Mouse (Mus musculus): ENCODE measurements around the gene Itch. TPM values are rescaled to one million over a fixed set of nuclear protein-coding genes. Genes with fewer than 3 reads are reported as not detected.

Gene Itch
- polyA plus RNA-seq (2012; rRNA removed), result 20.5 and 26.6 TPM in 2 replicates

DNA sequence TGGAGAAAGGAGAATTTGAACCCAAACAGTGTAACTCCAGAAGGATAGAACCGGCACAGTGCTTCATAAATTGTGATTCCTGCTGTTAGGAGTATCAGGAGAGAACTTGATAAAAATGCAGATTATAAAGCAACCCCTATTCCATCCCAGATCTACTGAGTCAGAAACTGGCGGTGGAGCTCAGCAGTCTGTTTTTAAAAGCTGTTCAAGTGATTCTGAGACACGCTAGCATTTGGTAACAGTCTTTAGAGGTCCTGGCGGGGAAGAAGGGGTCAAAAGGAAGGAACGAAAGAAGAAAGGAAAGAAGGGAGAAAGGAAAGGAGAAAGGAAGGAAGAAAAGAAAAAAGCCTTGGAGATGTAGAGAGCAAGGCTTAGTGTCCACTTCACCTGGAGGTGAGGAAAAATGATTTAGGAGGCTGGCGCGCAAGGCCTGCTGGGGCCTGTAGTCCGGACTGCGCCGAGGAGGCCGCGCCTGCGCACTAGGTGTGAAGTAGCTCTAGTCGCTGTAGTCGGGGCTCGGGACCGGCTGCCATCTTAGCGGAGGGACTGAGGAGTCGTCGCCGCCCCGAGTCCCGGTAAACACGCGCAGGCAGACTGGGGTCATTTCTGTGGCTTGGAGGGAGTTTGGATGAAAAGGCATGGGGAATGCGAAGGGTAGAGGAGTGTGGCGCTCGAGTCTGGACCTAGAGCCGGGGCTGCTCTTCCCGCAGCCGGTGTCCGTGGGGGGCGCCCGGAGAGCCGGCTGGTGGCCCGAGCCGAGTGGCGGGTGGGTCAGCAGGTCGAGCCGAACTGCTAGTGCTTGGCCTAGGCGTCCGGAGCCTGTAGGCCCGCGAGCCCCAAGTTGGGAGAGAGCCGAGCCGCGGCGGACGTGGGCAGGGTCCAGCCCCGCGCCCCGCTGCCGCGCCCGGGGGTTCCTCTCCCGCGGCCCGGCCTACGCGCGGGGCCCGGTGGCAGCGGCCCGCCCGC, at the start of gene Itch:
Itch (plus strand) TSS at position 499 of the 966 bp plus-strand sequence.
- peak; percentile 98 for DNase-seq (ENCODE audit: low read depth)
- peak; percentile 77; the same call in 1 of the 2 replicates for TF ChIP-seq POLR2A (IDR thresholded peaks at IDR 0.05; ENCODE audit: borderline replicate concordance, extremely low read depth, insufficient read depth, insufficient read length, poor library complexity, severe bottlenecking)
- TF ChIP-seq CTCF (IDR thresholded peaks at IDR 0.05; ENCODE audit: borderline replicate concordance, extremely low read depth, insufficient read depth, insufficient read length), result no peak

DNA sequence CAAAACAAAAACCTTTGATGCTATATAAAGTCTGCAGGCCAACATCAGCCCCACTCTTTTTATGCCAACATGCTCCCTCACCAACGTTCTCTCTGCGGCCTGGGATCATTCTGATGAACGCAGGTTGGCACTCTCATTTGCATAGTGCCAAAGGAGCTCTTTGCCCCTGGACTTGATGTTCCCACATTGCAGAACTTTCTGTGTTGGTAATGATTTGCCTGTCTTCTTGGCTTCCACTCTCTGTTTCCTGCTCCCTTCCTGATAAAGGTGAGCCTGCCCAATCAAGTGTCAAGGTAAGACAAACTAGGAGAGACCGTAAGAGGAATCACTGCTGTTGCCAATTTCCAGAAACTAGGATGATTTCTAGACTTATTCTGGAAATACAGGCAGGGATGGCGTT, 48.8 kb upstream of the Itch start:
- DNase-seq (ENCODE audit: low read depth), result no peak
- TF ChIP-seq CTCF (IDR thresholded peaks at IDR 0.05; ENCODE audit: borderline replicate concordance, extremely low read depth, insufficient read depth, insufficient read length), result no peak
- TF ChIP-seq POLR2A (IDR thresholded peaks at IDR 0.05; ENCODE audit: borderline replicate concordance, extremely low read depth, insufficient read depth, insufficient read length, poor library complexity, severe bottlenecking), result no peak

DNA sequence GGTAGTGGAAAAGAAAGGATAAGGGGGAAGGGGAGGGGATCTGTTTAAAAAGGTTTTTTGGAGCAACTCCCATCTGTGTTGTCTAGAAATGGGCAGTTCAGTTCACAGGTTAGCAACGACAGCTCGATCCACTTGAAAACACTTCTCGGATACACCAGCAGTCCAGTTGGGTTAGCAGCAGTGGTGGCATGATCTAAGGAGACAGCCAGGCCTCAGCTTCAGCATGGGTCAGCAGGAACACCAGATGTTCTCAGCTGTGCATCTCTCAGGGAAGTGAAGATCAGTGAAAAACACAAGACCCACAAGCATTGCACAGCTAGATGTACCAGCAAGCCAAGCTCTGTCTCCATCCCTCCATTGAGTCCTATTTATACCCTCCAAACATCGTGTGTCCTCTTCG, 47.0 kb upstream of the Itch start:
- no peak for TF ChIP-seq POLR2A (IDR thresholded peaks at IDR 0.05; ENCODE audit: borderline replicate concordance, extremely low read depth, insufficient read depth, insufficient read length, poor library complexity, severe bottlenecking)
- DNase-seq (ENCODE audit: low read depth), result no peak

DNA sequence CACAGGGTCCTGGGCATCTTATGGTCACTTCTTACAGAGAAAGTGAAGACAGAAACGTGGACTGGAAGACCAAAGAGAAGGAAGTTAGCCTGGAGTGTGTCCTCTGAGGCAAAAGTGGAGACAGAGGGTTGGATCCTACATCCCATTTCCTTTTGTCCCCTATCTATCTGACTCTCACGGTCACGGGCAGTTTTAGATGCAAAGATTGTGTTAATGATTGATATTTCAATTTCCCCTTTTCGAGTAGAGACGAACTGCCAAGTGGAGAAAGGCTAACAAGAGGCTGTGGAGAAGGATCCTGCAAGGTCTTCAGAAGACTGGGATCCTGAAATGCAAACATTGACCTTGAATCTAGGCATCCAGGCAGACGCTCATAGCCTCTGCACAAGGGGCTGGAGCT, 45.0 kb upstream of the Itch start:
- TF ChIP-seq CTCF (IDR thresholded peaks at IDR 0.05; ENCODE audit: borderline replicate concordance, extremely low read depth, insufficient read depth, insufficient read length) (no peak), POLR2A (IDR thresholded peaks at IDR 0.05; ENCODE audit: borderline replicate concordance, extremely low read depth, insufficient read depth, insufficient read length, poor library complexity, severe bottlenecking) (no peak)
- DNase-seq (ENCODE audit: low read depth), result no peak

DNA sequence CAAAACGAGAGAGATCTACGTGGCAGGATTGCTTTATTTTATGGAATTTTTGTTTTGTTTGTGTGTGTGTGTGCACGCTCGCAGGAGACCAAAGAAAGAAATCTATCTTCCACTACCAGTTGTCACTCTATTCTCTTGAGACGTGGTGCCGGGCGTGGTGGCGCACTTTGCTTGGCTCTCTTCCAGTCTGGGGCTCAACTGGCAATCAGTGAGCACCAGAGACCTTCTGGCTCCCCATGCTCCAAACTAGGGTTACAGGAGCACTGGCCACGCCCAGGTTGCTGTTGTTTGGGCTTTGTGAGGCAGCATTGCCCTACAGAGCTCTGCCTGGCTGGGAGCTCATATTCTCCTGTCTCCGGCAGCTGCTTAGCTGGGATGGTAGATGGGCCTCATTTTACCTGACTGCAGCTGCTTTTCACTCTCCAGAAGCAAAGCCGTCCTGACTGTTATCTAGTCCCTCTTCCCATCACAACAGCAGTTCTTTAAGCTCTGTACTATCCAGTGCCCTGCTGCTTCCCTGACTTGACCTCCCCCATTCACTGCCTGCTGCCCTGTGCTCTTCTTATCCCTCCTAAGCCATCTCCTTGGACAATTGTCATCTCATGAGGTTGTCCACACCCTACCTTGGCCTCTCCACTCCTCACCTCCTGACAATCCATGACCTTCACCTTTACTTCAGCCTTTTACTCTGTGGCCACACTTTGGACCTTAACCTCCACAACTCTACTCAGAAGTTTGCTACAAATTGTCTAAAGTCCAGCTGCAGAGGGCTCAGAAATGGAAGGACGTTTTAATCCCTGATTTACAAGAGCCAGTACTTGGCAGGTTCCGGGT, 42.2 kb upstream of the Itch start:
- DNase-seq (ENCODE audit: low read depth), result peak; percentile 30
- TF ChIP-seq POLR2A (IDR thresholded peaks at IDR 0.05; ENCODE audit: borderline replicate concordance, extremely low read depth, insufficient read depth, insufficient read length, poor library complexity, severe bottlenecking) (no peak), CTCF (IDR thresholded peaks at IDR 0.05; ENCODE audit: borderline replicate concordance, extremely low read depth, insufficient read depth, insufficient read length) (no peak)

DNA sequence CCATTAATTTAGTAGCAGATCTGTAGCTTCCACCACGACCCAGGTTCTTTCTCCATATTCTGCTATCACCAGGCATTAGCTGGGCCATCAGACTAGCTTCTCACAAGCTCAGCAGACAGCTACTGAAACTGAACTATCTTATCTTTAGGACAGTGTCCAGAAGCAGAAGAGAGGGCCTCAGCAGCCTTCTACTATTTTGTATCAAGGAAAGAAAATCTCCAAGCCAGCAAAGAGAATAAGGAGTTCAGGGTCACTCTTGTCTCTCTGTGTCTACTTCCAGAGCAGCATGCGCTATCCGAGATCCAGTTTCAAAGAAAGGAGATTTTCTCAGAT, 41.6 kb upstream of the Itch start:
- no peak for DNase-seq (ENCODE audit: low read depth)
- no peak for TF ChIP-seq CTCF (IDR thresholded peaks at IDR 0.05; ENCODE audit: borderline replicate concordance, extremely low read depth, insufficient read depth, insufficient read length)

DNA sequence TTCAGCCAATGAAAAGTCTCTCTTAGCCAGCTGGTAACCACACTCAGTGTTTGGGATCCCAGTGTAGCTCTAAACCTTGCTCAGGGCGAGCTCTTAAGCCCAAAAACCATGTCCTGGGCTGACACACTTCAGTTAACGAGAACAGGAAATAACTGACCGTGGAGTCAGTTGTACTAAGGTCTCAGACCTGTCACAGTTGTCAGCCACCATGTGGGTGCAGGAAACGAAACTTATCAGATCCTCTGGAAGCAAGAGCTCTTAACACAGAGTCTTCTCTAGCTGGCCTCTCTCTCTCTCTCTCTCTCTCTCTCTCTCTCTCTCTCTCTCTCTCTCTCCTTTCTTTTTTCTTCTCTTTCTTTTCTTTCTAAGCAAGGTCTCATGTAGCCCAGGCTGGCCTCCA, 39.9 kb upstream of the Itch start:
- DNase-seq (ENCODE audit: low read depth), result no peak
- TF ChIP-seq CTCF (IDR thresholded peaks at IDR 0.05; ENCODE audit: borderline replicate concordance, extremely low read depth, insufficient read depth, insufficient read length) (no peak), POLR2A (IDR thresholded peaks at IDR 0.05; ENCODE audit: borderline replicate concordance, extremely low read depth, insufficient read depth, insufficient read length, poor library complexity, severe bottlenecking) (no peak)

DNA sequence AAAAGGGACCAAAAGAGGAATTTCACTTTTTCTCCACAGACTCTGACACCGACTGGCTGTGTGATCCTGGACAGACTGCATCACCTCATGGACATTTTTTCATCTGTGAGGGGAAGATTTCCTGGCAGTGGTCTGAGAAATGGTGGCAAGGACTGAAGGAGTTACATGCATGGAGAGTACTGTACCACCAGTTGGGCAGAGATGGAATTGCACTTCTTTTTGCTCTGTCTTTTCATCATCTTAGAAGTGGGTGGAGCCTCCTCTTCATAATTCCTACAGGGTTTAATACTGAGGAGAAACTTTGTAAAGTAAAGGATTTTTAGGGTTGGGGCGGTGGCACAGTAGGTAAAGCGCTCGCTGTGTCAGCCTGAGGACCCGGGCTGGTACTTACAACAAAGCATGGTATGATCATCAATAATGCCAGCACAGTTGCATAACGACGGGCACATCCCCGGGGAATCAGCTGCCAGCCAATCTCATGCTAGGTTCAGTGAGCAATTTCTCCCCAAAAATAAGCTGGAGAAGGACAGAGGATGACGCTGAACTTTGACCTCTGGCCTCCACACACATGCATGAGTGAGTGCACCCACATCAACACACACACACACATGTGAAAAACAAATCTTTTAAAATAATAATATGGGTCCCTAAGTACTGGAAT, 34.5 kb upstream of the Itch start:
- peak; percentile 20 for DNase-seq (ENCODE audit: low read depth)
- TF ChIP-seq CTCF (IDR thresholded peaks at IDR 0.05; ENCODE audit: borderline replicate concordance, extremely low read depth, insufficient read depth, insufficient read length) (0 out of 2 replicates have a peak, but pooled peaks have one; percentile 7), POLR2A (IDR thresholded peaks at IDR 0.05; ENCODE audit: borderline replicate concordance, extremely low read depth, insufficient read depth, insufficient read length, poor library complexity, severe bottlenecking) (no peak)

DNA sequence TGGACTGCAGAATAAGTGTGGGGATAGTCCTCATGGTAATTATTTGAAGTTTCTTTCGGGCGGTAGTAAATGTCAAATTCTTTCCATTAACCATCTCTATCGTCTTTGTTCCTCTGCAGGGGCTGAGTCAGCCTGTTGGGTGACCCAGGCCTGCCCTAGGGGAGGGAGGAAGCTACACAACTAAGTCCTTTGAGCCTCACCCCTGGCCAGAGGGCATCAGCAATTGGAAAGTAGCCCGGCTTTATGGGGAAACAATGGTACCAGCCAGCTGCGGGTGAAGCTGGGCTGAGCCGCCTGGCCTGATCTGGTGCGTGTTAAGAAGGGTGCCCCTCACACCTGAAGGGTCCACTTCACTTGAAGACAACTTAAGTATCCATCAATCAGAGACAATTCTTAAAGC, 33.9 kb upstream of the Itch start:
- no peak for DNase-seq (ENCODE audit: low read depth)
- TF ChIP-seq CTCF (IDR thresholded peaks at IDR 0.05; ENCODE audit: borderline replicate concordance, extremely low read depth, insufficient read depth, insufficient read length), result no peak
- TF ChIP-seq POLR2A (IDR thresholded peaks at IDR 0.05; ENCODE audit: borderline replicate concordance, extremely low read depth, insufficient read depth, insufficient read length, poor library complexity, severe bottlenecking), result no peak

DNA sequence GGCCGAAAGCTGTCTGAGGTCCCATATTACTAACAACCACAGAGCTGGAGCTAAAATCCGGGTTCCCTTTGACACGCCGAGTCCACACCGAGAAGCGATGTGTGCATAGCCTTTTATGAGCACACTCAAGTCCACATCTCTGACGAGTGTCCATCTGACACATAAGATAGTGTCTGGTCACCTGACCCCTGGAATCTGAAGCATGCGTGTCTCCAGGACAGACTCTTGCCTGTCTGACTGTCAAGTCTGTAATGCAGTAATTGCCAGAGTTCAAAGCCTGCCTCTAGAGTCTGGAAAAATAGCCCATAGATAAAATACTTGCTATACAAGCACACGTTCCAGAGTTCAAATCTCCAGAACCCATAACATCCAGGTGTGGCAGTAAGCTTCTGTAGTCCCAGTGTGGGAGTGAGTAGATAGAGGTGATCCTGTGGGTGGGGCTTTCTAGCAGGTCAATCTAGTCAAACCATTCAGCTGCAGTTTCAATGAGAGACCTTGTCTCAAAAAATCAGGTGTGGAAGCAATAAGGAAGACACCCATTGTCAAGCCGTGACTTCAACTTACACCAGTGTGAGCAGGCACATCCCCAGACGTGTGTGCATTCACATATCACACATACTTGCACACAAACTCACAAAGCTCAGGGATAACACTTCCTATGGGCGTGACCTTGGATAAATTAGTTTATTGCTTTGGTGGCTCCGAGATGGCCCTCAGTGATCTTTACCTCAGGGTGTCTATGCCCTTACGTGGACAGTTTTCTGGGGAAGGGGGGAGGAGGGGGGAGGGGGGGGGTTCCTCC, 33.1 kb upstream of the Itch start:
- DNase-seq (ENCODE audit: low read depth), result no peak
- TF ChIP-seq CTCF (IDR thresholded peaks at IDR 0.05; ENCODE audit: borderline replicate concordance, extremely low read depth, insufficient read depth, insufficient read length), result no peak
- no peak for TF ChIP-seq POLR2A (IDR thresholded peaks at IDR 0.05; ENCODE audit: borderline replicate concordance, extremely low read depth, insufficient read depth, insufficient read length, poor library complexity, severe bottlenecking)
